ENCODE assay signal across 8 mouse cellular contexts in genomic region chr11:62746001-62746533, GRCm38 (mm10). TPM values are rescaled to one million over a fixed set of nuclear protein-coding genes. Genes with fewer than 3 reads are reported as not detected.
DNase-seq lines count a peak whose midpoint lies in the region; ATAC-seq and TF ChIP-seq lines count a peak whose summit lies in the region.

No protein-coding gene starts in this region.

- no peak overlapping the region for H3ac ChIP-seq in C2C12 (ENCODE audit: control insufficient read depth, insufficient read length, low read depth)

- H3K36me3 ChIP-seq in C2C12 (ENCODE audit: control insufficient read depth, insufficient read depth): no peaks in the 10 kb centered on the region
- no peaks in the 10 kb centered on the region for H3K36me3 ChIP-seq in forebrain, embryonic 12.5 days (replicated peaks)
- no peaks in the 10 kb centered on the region for H3K36me3 ChIP-seq in heart, postnatal 0 days (replicated peaks; ENCODE audit: control insufficient read depth, insufficient read depth, low read length)
- H3K36me3 ChIP-seq in liver, embryonic 12.5 days: no peaks in the 10 kb centered on the region
- H3K36me3 ChIP-seq in testis, adult 2 months (ENCODE audit: control insufficient read depth, insufficient read depth, low read length): no peaks in the 10 kb centered on the region

- TF ChIP-seq POLR2A in brain, embryonic 14.5 days (IDR thresholded peaks at IDR 0.05; ENCODE audit: borderline replicate concordance, extremely low read depth, insufficient read depth, insufficient read length, poor library complexity, severe bottlenecking): no peak
- TF ChIP-seq POLR2A in testis, adult 2 months (IDR thresholded peaks at IDR 0.05; ENCODE audit: control insufficient read depth, low read depth, low read length): no peak

- 1% methylated on average over 26 of the region's 27 CpGs for WGBS in forebrain, embryonic 12.5 days
- WGBS in heart, postnatal 0 days: 3% methylated on average over 27 of the region's 27 CpGs
- WGBS in liver, embryonic 12.5 days (ENCODE audit: insufficient replicate concordance): 4% methylated on average over 27 of the region's 27 CpGs

- no peaks in the 10 kb centered on the region for H3K79me3 ChIP-seq in C2C12 (ENCODE audit: low read depth)

- no peaks in the 10 kb centered on the region for H3K79me2 ChIP-seq in C2C12 (ENCODE audit: control insufficient read depth, insufficient read depth)

- DNase-seq in brain, embryonic 14.5 days (ENCODE audit: low read depth): peak; percentile 75
- DNase-seq in heart, postnatal 0 days (ENCODE audit: low spot score): no peak
- peak; percentile 80 to 85 for DNase-seq in kidney, postnatal 25 days
- peak; percentile 61 for DNase-seq in naive thymus-derived CD4-positive, alpha-beta T cell, adult 2 months (ENCODE audit: low read depth)

- peaks cover 7% of the 10 kb centered on the region; the same call in 1 of the 2 replicates for H3K4me1 ChIP-seq in forebrain, embryonic 12.5 days
- no peaks in the 10 kb centered on the region for H3K4me1 ChIP-seq in heart, postnatal 0 days (ENCODE audit: control insufficient read depth, insufficient read depth)
- H3K4me1 ChIP-seq in liver, embryonic 12.5 days: peaks cover 6% of the 10 kb centered on the region; the same call in 1 of the 2 replicates
- H3K4me1 ChIP-seq in testis, adult 2 months (ENCODE audit: control insufficient read depth, insufficient read depth, low read length): peaks cover 8% of the 10 kb centered on the region

- peak overlapping the region; percentile 23 for H3K4me3 ChIP-seq in C2C12 (ENCODE audit: insufficient read depth, poor library complexity, severe bottlenecking)
- peak overlapping the region; percentile 42 for H3K4me3 ChIP-seq in forebrain, embryonic 12.5 days (replicated peaks)
- peak overlapping the region; percentile 31 for H3K4me3 ChIP-seq in heart, postnatal 0 days (ENCODE audit: low read depth, low read length)
- peak overlapping the region; percentile 37 for H3K4me3 ChIP-seq in liver, embryonic 12.5 days
- H3K4me3 ChIP-seq in testis, adult 2 months (ENCODE audit: control insufficient read depth, low read depth, low read length): peak overlapping the region; percentile 63

- no peak overlapping the region for H3K27ac ChIP-seq in forebrain, embryonic 12.5 days
- H3K27ac ChIP-seq in heart, postnatal 0 days (ENCODE audit: low read depth): no peak overlapping the region
- no peak overlapping the region for H3K27ac ChIP-seq in liver, embryonic 12.5 days
- H3K27ac ChIP-seq in testis, adult 2 months (ENCODE audit: control insufficient read depth, insufficient read depth, low read depth, low read length): no peak overlapping the region

- peak; percentile 81 for ATAC-seq in forebrain, embryonic 12.5 days (ENCODE audit: low FRiP score)
- ATAC-seq in heart, postnatal 0 days (ENCODE audit: insufficient read depth, low read depth): peak; percentile 66
- no peak for ATAC-seq in liver, embryonic 12.5 days

- TF ChIP-seq CTCF in C2C12 (IDR thresholded peaks at IDR 0.05; ENCODE audit: control insufficient read depth, insufficient read depth, insufficient read length): no peak
- peak; percentile 50; the same call in 1 of the 2 replicates for TF ChIP-seq CTCF in brain, embryonic 14.5 days (IDR thresholded peaks at IDR 0.05; ENCODE audit: borderline replicate concordance, extremely low read depth, insufficient read depth, insufficient read length)
- TF ChIP-seq CTCF in heart, postnatal 0 days (IDR thresholded peaks at IDR 0.05; ENCODE audit: low read depth): no peak
- peak; percentile 15; the same call in 1 of the 2 replicates for TF ChIP-seq CTCF in testis, adult 2 months (IDR thresholded peaks at IDR 0.05; ENCODE audit: control insufficient read depth, insufficient read depth, insufficient replicate concordance, low read depth, low read length)

- peak overlapping the region; percentile 59 for H3K4me2 ChIP-seq in forebrain, embryonic 12.5 days
- peak overlapping the region; percentile 57 for H3K4me2 ChIP-seq in heart, postnatal 0 days (ENCODE audit: low read depth, low read length)
- peak overlapping the region; percentile 54 for H3K4me2 ChIP-seq in liver, embryonic 12.5 days

- no peaks in the 10 kb centered on the region for H3K9me3 ChIP-seq in forebrain, embryonic 12.5 days
- no peaks in the 10 kb centered on the region for H3K9me3 ChIP-seq in heart, postnatal 0 days (replicated peaks; ENCODE audit: control insufficient read depth, low read length)
- no peaks in the 10 kb centered on the region for H3K9me3 ChIP-seq in liver, embryonic 12.5 days (replicated peaks)

- H3K9ac ChIP-seq in forebrain, embryonic 12.5 days: peak overlapping the region; percentile 34; the same call in 1 of the 2 replicates
- H3K9ac ChIP-seq in heart, postnatal 0 days (replicated peaks; ENCODE audit: low read depth, low read length): no peak overlapping the region
- no peak overlapping the region for H3K9ac ChIP-seq in liver, embryonic 12.5 days

- TF ChIP-seq EP300 in heart, postnatal 0 days (IDR thresholded peaks at IDR 0.05; ENCODE audit: low read depth): no peak

- H3K27me3 ChIP-seq in C2C12 (ENCODE audit: control insufficient read depth, insufficient read depth, insufficient read length): no peaks in the 10 kb centered on the region
- peaks cover 15% of the 10 kb centered on the region for H3K27me3 ChIP-seq in forebrain, embryonic 12.5 days
- H3K27me3 ChIP-seq in heart, postnatal 0 days (ENCODE audit: control insufficient read depth, insufficient read depth, low read length): 0 out of 2 replicates have a peak, but pooled peaks cover 4% of the 10 kb centered on the region
- H3K27me3 ChIP-seq in liver, embryonic 12.5 days (replicated peaks): peaks cover 59% of the 10 kb centered on the region
- H3K27me3 ChIP-seq in testis, adult 2 months (ENCODE audit: control insufficient read depth, insufficient read depth, low read length): no peaks in the 10 kb centered on the region

TF ChIP-seq in C2C12, 6 proteins besides CTCF, POLR2A, EP300 and RAD21:
- no peak for TF ChIP-seq MYOG (IDR thresholded peaks at IDR 0.05; ENCODE audit: control insufficient read depth, extremely low read depth, insufficient read length)
- TF ChIP-seq USF1 (IDR thresholded peaks at IDR 0.05; ENCODE audit: low read depth): no peak
- no peak for TF ChIP-seq CEBPB (IDR thresholded peaks at IDR 0.05; ENCODE audit: low read depth)
- no peak for TF ChIP-seq MYOD1 (IDR thresholded peaks at IDR 0.05; ENCODE audit: control insufficient read depth, insufficient read length, low read depth)
- no peak for TF ChIP-seq FOSL1 (IDR thresholded peaks at IDR 0.05; ENCODE audit: insufficient read depth, low read length, poor library complexity, severe bottlenecking)
- no peak for TF ChIP-seq MAX (IDR thresholded peaks at IDR 0.05)
TF ChIP-seq in C2C12: peak in this region for 0.

RNA-seq across cellular contexts. Expression of gene Gm10428, which starts 6.8 kb away (rescaled TPM):
- polyA plus RNA-seq in C2C12 (2012; fragmentation: generic; extraction: Trizol): not detected
- polyA plus RNA-seq in brain, embryonic 14.5 days (2012; rRNA removed): not detected in 2 replicates
- polyA plus RNA-seq in forebrain, embryonic 12.5 days (2016; fragmentation: Nextera tagmentation; extraction: Ambion mirVana): not detected in 2 replicates
- total RNA-seq in heart, postnatal 0 days (2014; rRNA removed; ENCODE audit: low replicate concordance): not detected in 2 replicates
- not detected in 2 replicates for polyA plus RNA-seq in heart, postnatal 0 days (2015; fragmentation: Nextera tagmentation; extraction: Ambion mirVana)
- not detected in 2 replicates for polyA plus RNA-seq in liver, embryonic 12.5 days (2016; fragmentation: Nextera tagmentation; extraction: Ambion mirVana)
- not detected in 2 replicates for polyA plus RNA-seq in testis, adult 2 months (2012; rRNA removed)

RNA-seq across cellular contexts. Expression of gene Zfp287, which starts 14.4 kb away (rescaled TPM):
- 1.2 TPM for polyA plus RNA-seq in C2C12 (2012; fragmentation: generic; extraction: Trizol)
- polyA plus RNA-seq in brain, embryonic 14.5 days (2012; rRNA removed): 14.4 and 16.2 TPM in 2 replicates
- 20.5 and 21.1 TPM in 2 replicates for polyA plus RNA-seq in forebrain, embryonic 12.5 days (2016; fragmentation: Nextera tagmentation; extraction: Ambion mirVana)
- total RNA-seq in heart, postnatal 0 days (2014; rRNA removed; ENCODE audit: low replicate concordance): 1.9 and 3.2 TPM in 2 replicates
- 2.2 and 2.3 TPM in 2 replicates for polyA plus RNA-seq in heart, postnatal 0 days (2015; fragmentation: Nextera tagmentation; extraction: Ambion mirVana)
- polyA plus RNA-seq in liver, embryonic 12.5 days (2016; fragmentation: Nextera tagmentation; extraction: Ambion mirVana): 1.2 and 1.6 TPM in 2 replicates
- 2.0 and 2.7 TPM in 2 replicates for polyA plus RNA-seq in testis, adult 2 months (2012; rRNA removed)

RNA-seq across cellular contexts. Expression of gene Zfp286, which starts 43.2 kb away (rescaled TPM):
- polyA plus RNA-seq in C2C12 (2012; fragmentation: generic; extraction: Trizol): not detected
- polyA plus RNA-seq in brain, embryonic 14.5 days (2012; rRNA removed): 19.8 and 21.0 TPM in 2 replicates
- polyA plus RNA-seq in forebrain, embryonic 12.5 days (2016; fragmentation: Nextera tagmentation; extraction: Ambion mirVana): 31.9 and 33.6 TPM in 2 replicates
- 2.0 and 3.5 TPM in 2 replicates for total RNA-seq in heart, postnatal 0 days (2014; rRNA removed; ENCODE audit: low replicate concordance)
- polyA plus RNA-seq in heart, postnatal 0 days (2015; fragmentation: Nextera tagmentation; extraction: Ambion mirVana): 3.3 and 3.5 TPM in 2 replicates
- polyA plus RNA-seq in liver, embryonic 12.5 days (2016; fragmentation: Nextera tagmentation; extraction: Ambion mirVana): 2.8 and 3.0 TPM in 2 replicates
- polyA plus RNA-seq in testis, adult 2 months (2012; rRNA removed): 7.8 and 8.1 TPM in 2 replicates

Comparison
In these comparisons a context has a peak if more than half of its experiments do, and no peak if none do; other contexts are left out.
1. CTCF ChIP-seq: peak in brain, embryonic 14.5 days (single experiment) and testis, adult 2 months (single experiment); none in C2C12 (single experiment) and heart, postnatal 0 days (single experiment).
2. Peak in every context shown above with its lines, with median percentiles within 50 percentile points of each other: H3K4me3 ChIP-seq and H3K4me2 ChIP-seq.